Mouse (Mus musculus): ENCODE measurements at regions not wholly inside any gene's neighbourhood (a gene's known extent, or its start where the extent isn't known, plus 50 kb on each side); places are given as distances from the start of the nearest gene placed in this dataset.
A peak's percentile ranks its signal among the peaks of the same experiment; 100 is the strongest.

GRCm38 (mm10) chr8:88451658-88452500 is 69.3 kb upstream of the Nkd1 start:
- Histone ChIP-seq H3K9me3 (peaks cover 7% of the 10 kb centered on the region), H3K27me3 (replicated peaks; ENCODE audit: low read depth, poor library complexity, severe bottlenecking) (peaks cover 94% of the 10 kb centered on the region), H3K4me1 (peaks cover 66% of the 10 kb centered on the region), H3K27ac (replicated peaks) (peak overlapping the region; percentile 65), H3K4me3 (peak overlapping the region; percentile 36), H3K36me3 (replicated peaks) (no peaks in the 10 kb centered on the region)
- DNase-seq (ENCODE audit: low spot score), result peak; percentile 56
- WGBS, result 18% methylated on average over 17 of the region's 17 CpGs

GRCm38 (mm10) chr8:88452501-88452847 is 68.7 kb upstream of the Nkd1 start:
- Histone ChIP-seq H3K4me3 (no peak overlapping the region), H3K9me3 (peaks cover 10% of the 10 kb centered on the region), H3K4me1 (peaks cover 60% of the 10 kb centered on the region), H3K27ac (replicated peaks) (0 out of 2 replicates have a peak overlapping the region, but pooled peaks have one; percentile 15), H3K36me3 (replicated peaks) (no peaks in the 10 kb centered on the region), H3K27me3 (replicated peaks; ENCODE audit: low read depth, poor library complexity, severe bottlenecking) (peaks cover 88% of the 10 kb centered on the region)
- WGBS, result 70% methylated on average over 6 of the region's 6 CpGs
- DNase-seq (ENCODE audit: low spot score), result no peak

GRCm38 (mm10) chr8:88454048-88454696 is 67.0 kb upstream of the Nkd1 start:
- peaks cover 10% of the 10 kb centered on the region for H3K9me3 ChIP-seq
- peaks cover 75% of the 10 kb centered on the region for H3K27me3 ChIP-seq (replicated peaks; ENCODE audit: low read depth, poor library complexity, severe bottlenecking)
- no peaks in the 10 kb centered on the region for H3K36me3 ChIP-seq (replicated peaks)
- H3K27ac ChIP-seq (replicated peaks), result peak overlapping the region; percentile 92
- H3K4me3 ChIP-seq, result peak overlapping the region; percentile 66
- H3K4me1 ChIP-seq, result peaks cover 59% of the 10 kb centered on the region
- DNase-seq (ENCODE audit: low spot score), result peak; percentile 90
- under 1% methylated on average over 75 of the region's 75 CpGs for WGBS

- peaks cover 16% of the 10 kb centered on the region for H3K9me3 ChIP-seq
- peak overlapping the region; percentile 66 for H3K4me3 ChIP-seq
- DNase-seq (ENCODE audit: low spot score), result no peak
- H3K4me1 ChIP-seq, result peaks cover 59% of the 10 kb centered on the region
- H3K27ac ChIP-seq (replicated peaks), result peak overlapping the region; percentile 92
- no peaks in the 10 kb centered on the region for H3K36me3 ChIP-seq (replicated peaks)
- WGBS, result 6% methylated on average over 4 of the region's 4 CpGs
- peaks cover 68% of the 10 kb centered on the region for H3K27me3 ChIP-seq (replicated peaks; ENCODE audit: low read depth, poor library complexity, severe bottlenecking)
These were observed 66.2 kb upstream of the Nkd1 start for GRCm38 (mm10) chr8:88454906-88455305.

GRCm38 (mm10) chr8:88455434-88456020 is 65.6 kb upstream of the Nkd1 start:
- Histone ChIP-seq H3K4me3 (peak overlapping the region; percentile 66), H3K27ac (replicated peaks) (peak overlapping the region; percentile 92), H3K4me1 (peaks cover 55% of the 10 kb centered on the region), H3K9me3 (peaks cover 21% of the 10 kb centered on the region), H3K27me3 (replicated peaks; ENCODE audit: low read depth, poor library complexity, severe bottlenecking) (peaks cover 61% of the 10 kb centered on the region), H3K36me3 (replicated peaks) (no peaks in the 10 kb centered on the region)
- 9% methylated on average over 28 of the region's 28 CpGs for WGBS
- DNase-seq (ENCODE audit: low spot score), result peak; percentile 79

- no peak for DNase-seq (ENCODE audit: low spot score)
- peaks cover 31% of the 10 kb centered on the region for H3K27me3 ChIP-seq (replicated peaks; ENCODE audit: low read depth, poor library complexity, severe bottlenecking)
- H3K27ac ChIP-seq (replicated peaks), result no peak overlapping the region
- H3K4me3 ChIP-seq, result no peak overlapping the region
- 91% methylated on average over 2 of the region's 2 CpGs for WGBS
- no peaks in the 10 kb centered on the region for H3K36me3 ChIP-seq (replicated peaks)
- H3K4me1 ChIP-seq, result peaks cover 20% of the 10 kb centered on the region
- H3K9me3 ChIP-seq, result peaks cover 21% of the 10 kb centered on the region
These were observed 62.0 kb upstream of the Nkd1 start for GRCm38 (mm10) chr8:88459197-88459596.

GRCm38 (mm10) chr8:88467756-88468155 is 53.4 kb upstream of the Nkd1 start:
- no peak for DNase-seq (ENCODE audit: low spot score)
- H3K36me3 ChIP-seq (replicated peaks), result no peaks in the 10 kb centered on the region
- no peaks in the 10 kb centered on the region for H3K9me3 ChIP-seq
- H3K4me3 ChIP-seq, result no peak overlapping the region
- WGBS, result 78% methylated on average over 3 of the region's 3 CpGs
- H3K27ac ChIP-seq (replicated peaks), result no peak overlapping the region
- H3K27me3 ChIP-seq (replicated peaks; ENCODE audit: low read depth, poor library complexity, severe bottlenecking), result peaks cover 6% of the 10 kb centered on the region; the same call in 1 of the 2 replicates
- peaks cover 6% of the 10 kb centered on the region; the same call in 1 of the 2 replicates for H3K4me1 ChIP-seq

GRCm38 (mm10) chr8:88470931-88471455 is 50.2 kb upstream of the Nkd1 start:
- peaks cover 6% of the 10 kb centered on the region; the same call in 1 of the 2 replicates for H3K4me1 ChIP-seq
- no peaks in the 10 kb centered on the region for H3K9me3 ChIP-seq
- no peak for DNase-seq (ENCODE audit: low spot score)
- H3K36me3 ChIP-seq (replicated peaks), result no peaks in the 10 kb centered on the region
- H3K27me3 ChIP-seq (replicated peaks; ENCODE audit: low read depth, poor library complexity, severe bottlenecking), result no peaks in the 10 kb centered on the region
- peak overlapping the region; percentile 31; the same call in 1 of the 2 replicates for H3K27ac ChIP-seq (replicated peaks)
- H3K4me3 ChIP-seq, result no peak overlapping the region
- 55% methylated on average over 8 of the region's 8 CpGs for WGBS

All from embryonic facial prominence, embryonic 10.5 days (tissue).